Mouse (Mus musculus) limb, embryonic 14.5 days (tissue): ENCODE data around the gene Galnt9. TPM values are rescaled to one million over a fixed set of nuclear protein-coding genes. Genes with fewer than 3 reads are reported as not detected.

Source experiments
- ATAC-seq: fragments of 200-750 bp; cut with Nextera tagmentation; 2 replicates; pipeline ENCODE4 v1.8.0; 2017; ENCODE audit warnings: low read depth, moderate number of reproducible peaks, moderate TSS enrichment; ENCODE audit not compliant: low FRiP score
- DNase-seq: peaks from one replicate; pipeline ENCODE4 v3.0.0-alpha.2; 2015; ENCODE audit warnings: low spot score
- H3K27ac ChIP-seq: fragments of 300-500 bp; sonication (generic); replicated peaks from 2 replicates; pipeline ENCODE4 v1.5.1; 2014; ENCODE audit warnings: low read depth, mild to moderate bottlenecking, low read length, moderate library complexity, mixed read lengths
- H3K27me3 ChIP-seq: fragments of 300-500 bp; sonication (generic); 2 replicates; pipeline ENCODE4 v1.6.1; 2014; ENCODE audit warnings: low read length, mixed read lengths; ENCODE audit not compliant: control insufficient read depth, insufficient read depth
- H3K36me3 ChIP-seq: fragments of 300-500 bp; sonication (generic); 2 replicates; pipeline ENCODE4 v1.6.1; 2014; ENCODE audit warnings: mild to moderate bottlenecking, low read length, moderate library complexity, mixed read lengths; ENCODE audit not compliant: control insufficient read depth, insufficient read depth
- H3K4me1 ChIP-seq: fragments of 300-500 bp; sonication (generic); 2 replicates; pipeline ENCODE4 v1.6.1; 2014; ENCODE audit warnings: antibody characterized with exemption, low read length, mixed read lengths; ENCODE audit not compliant: control insufficient read depth, insufficient read depth
- H3K4me2 ChIP-seq: fragments of 300-500 bp; sonication (generic); replicated peaks from 2 replicates; pipeline ENCODE4 v1.6.1; 2014; ENCODE audit warnings: low read depth, mild to moderate bottlenecking, low read length, moderate library complexity; ENCODE audit not compliant: severe bottlenecking
- H3K4me3 ChIP-seq: fragments of 300-500 bp; sonication (generic); replicated peaks from 2 replicates; pipeline ENCODE4 v1.5.1; 2014; ENCODE audit warnings: low read length
- H3K9ac ChIP-seq: fragments of 300-500 bp; sonication (generic); 2 replicates; pipeline ENCODE4 v1.6.1; 2014; ENCODE audit warnings: mild to moderate bottlenecking, low read depth, low read length, moderate library complexity; ENCODE audit not compliant: severe bottlenecking
- H3K9me3 ChIP-seq: fragments of 300-500 bp; sonication (generic); 2 replicates; pipeline ENCODE4 v1.6.1; 2016; ENCODE audit warnings: low read length; ENCODE audit not compliant: control insufficient read depth
- POLR2A ChIP-seq: fragments of 200-500 bp; IDR thresholded peaks from 2 replicates; pipeline ENCODE4 v1.8.0; 2012; ENCODE audit warnings: inconsistent platforms, mild to moderate bottlenecking, moderate library complexity, borderline replicate concordance; ENCODE audit not compliant: insufficient read depth, insufficient read length; ENCODE audit errors: extremely low read depth
- WGBS: fragments of 180-500 bp; shearing (Covaris S2); extraction: QIAGEN DNeasy Blood & Tissue Kit; methylation state at CpG from one replicate; pipeline ENCODE4 v1.1.7; 2014; 5-methylcytosine and 5-hydroxymethylcytosine counted together
- polyA plus RNA-seq, 2 experiments: library from polyadenylated mRNA; depleted of rRNA in 1 of 2; stranded (reverse) in 1 of 2; unstranded in 1 of 2; fragments of >200 nt; fragmentation: Nextera tagmentation in 1 of 2; extraction: Ambion mirVana in 1 of 2; gene quantifications; 2 replicates each; pipeline versions ENCODE4 v1.2.1 to v1.2.3; 2012 to 2014

Galnt9 gene
- polyA plus RNA-seq, 2 experiments = 1.7 to 2.0 TPM

DNA sequence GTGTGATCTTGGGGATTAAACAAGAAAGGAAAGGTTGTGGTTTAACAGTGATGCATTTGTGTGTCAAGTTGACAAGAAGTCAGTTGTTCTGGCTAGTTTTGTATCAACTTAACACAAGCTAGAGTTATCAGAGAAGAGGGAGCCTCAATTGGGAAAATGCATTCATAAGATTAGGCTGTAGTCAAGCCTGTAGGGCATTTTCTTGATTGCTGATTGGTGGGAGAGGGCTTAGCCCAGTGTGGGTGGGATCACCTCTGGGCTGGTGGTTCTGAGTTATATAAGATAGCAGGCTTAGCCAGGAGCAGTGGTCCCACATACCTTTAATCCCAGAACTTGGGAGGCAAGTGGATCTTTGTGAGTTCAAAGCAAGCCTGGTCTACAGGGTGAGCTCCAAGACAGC lies 102.2 kb downstream of the Galnt9 start:
- H3K36me3 ChIP-seq = peaks cover 48% of the 10 kb centered on the region
- H3K9ac ChIP-seq = no peak overlapping the region
- no peak for TF ChIP-seq POLR2A
- no peaks in the 10 kb centered on the region for H3K27me3 ChIP-seq
- no peak overlapping the region for H3K4me2 ChIP-seq
- no peak for ATAC-seq
- H3K4me3 ChIP-seq = no peak overlapping the region
- no peaks in the 10 kb centered on the region for H3K4me1 ChIP-seq
- H3K27ac ChIP-seq = no peak overlapping the region
- DNase-seq = no peak
- no peaks in the 10 kb centered on the region for H3K9me3 ChIP-seq

DNA sequence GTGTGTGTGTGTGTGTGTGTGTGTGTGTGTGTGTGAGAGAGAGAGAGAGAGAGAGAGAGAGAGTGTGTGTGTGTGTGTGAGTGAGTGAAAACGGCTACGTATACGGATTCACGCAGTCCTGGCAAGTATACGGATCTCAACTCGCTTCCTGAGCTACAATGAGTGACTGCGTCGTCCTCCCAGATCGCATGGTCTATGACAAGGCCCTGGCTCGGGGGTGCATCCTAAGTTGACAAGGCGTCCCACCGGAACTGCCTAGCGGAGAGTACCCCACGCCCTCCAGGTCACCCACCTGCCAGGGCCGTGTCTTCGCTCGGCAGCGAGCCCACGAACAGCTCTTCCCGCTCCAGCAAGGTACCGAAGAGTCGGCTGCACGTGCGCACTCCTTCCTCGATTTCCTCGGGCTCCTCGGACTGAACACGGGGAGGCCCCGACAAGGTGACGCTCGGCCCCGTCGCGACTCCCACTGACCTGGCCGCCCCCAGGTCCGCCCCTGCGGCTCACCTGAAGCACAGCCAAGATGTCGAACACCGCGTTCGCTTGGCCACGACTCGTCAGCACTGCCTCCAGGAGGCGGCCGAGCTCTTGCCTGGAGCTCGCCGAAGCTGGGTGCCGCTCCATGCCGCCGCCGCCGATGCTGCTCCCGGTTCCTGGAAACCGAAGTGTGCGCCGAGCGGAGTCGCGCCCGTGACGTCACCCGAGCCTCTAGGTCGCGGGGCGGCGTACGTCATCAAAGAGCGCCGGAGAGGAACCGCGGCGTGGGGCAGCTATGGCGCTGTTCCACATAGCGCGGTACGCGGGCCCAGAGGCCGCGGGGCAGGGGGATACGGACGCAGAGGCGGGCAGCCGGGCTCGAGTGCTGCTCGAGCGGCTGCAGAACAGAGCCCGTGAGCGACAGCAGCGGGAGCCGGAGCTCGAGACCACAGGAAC lies 108.8 kb downstream of the Galnt9 start, which contains the start of the genes Noc4l and Ddx51:
Noc4l (minus strand) TSS at position 699 of the 930 bp plus-strand sequence.
Ddx51 (plus strand) TSS at position 733 of the 930 bp plus-strand sequence.
- H3K9me3 ChIP-seq = no peaks in the 10 kb centered on the region
- no peaks in the 10 kb centered on the region for H3K27me3 ChIP-seq
- no peak within 1 kb of the TSS for H3K27ac ChIP-seq
- peaks cover 9% of the 10 kb centered on the region for H3K4me1 ChIP-seq
- peaks cover 70% of the 10 kb centered on the region for H3K36me3 ChIP-seq
- peak; percentile 60; the same call in 1 of the 2 replicates for TF ChIP-seq POLR2A
- ATAC-seq = peak; percentile 92
- peak within 1 kb of the TSS; percentile 99 for H3K4me3 ChIP-seq
- H3K4me2 ChIP-seq = peak within 1 kb of the TSS; percentile 79
- peak; percentile 95 for DNase-seq
- WGBS = 4% methylated on average over 62 of the region's 91 CpGs
- peak within 1 kb of the TSS; percentile 83 for H3K9ac ChIP-seq

DNA sequence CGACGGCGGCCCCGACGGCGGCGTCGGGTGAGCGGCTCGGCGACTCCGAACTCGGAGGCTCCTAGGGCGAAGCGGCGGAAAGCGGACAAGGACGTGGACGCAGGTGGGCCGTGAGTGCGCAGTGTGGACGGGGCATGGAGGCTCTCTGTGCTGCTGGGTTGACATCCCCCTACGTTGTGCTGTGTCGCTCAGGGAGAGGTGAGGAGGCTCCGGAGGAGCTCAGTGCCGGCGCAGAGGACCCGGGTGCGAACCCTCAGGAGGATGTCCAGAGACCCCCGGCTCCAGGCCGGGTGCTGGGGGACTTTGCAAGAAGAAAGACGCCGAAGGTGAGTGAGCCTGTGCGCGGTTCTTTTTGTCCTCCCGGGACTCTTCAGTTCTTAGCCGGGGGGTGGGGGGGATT lies 109.5 kb downstream of the Galnt9 start:
- H3K9ac ChIP-seq = peak overlapping the region; percentile 83
- WGBS = 9% methylated on average over 12 of the region's 37 CpGs
- no peaks in the 10 kb centered on the region for H3K9me3 ChIP-seq
- no peaks in the 10 kb centered on the region for H3K27me3 ChIP-seq
- H3K36me3 ChIP-seq = peaks cover 70% of the 10 kb centered on the region
- no peak for DNase-seq
- ATAC-seq = peak; percentile 21; the same call in 1 of the 2 replicates
- peak overlapping the region; percentile 79 for H3K4me2 ChIP-seq
- no peak overlapping the region for H3K27ac ChIP-seq
- peak overlapping the region; percentile 99 for H3K4me3 ChIP-seq
- H3K4me1 ChIP-seq = peaks cover 9% of the 10 kb centered on the region
- peak; percentile 10; the same call in 1 of the 2 replicates for TF ChIP-seq POLR2A

DNA sequence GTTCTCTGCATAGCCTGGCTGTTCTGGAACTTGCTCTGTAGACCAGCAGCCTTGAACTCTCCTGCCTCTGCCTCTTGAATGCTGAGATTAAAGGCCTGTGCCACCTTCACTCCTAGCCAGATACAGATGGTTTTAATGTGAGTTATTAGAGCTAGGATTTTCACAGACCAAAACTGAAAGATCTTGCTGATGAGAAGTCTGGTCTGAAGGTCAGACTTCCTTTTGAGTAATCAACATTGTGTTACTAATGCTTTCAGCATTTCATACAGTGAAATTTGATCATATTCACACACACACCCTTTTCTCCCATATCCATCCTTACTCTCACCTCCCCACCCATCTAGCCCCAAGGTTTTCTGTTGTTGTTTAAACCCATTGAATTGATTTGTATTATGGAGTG lies 115.5 kb downstream of the Galnt9 start:
- no peak for ATAC-seq
- TF ChIP-seq POLR2A = no peak
- H3K4me3 ChIP-seq = no peak overlapping the region
- H3K9ac ChIP-seq = no peak overlapping the region
- H3K9me3 ChIP-seq = no peaks in the 10 kb centered on the region
- no peaks in the 10 kb centered on the region for H3K4me1 ChIP-seq
- peaks cover 83% of the 10 kb centered on the region for H3K36me3 ChIP-seq
- H3K4me2 ChIP-seq = no peak overlapping the region
- H3K27me3 ChIP-seq = no peaks in the 10 kb centered on the region
- DNase-seq = no peak
- H3K27ac ChIP-seq = no peak overlapping the region

DNA sequence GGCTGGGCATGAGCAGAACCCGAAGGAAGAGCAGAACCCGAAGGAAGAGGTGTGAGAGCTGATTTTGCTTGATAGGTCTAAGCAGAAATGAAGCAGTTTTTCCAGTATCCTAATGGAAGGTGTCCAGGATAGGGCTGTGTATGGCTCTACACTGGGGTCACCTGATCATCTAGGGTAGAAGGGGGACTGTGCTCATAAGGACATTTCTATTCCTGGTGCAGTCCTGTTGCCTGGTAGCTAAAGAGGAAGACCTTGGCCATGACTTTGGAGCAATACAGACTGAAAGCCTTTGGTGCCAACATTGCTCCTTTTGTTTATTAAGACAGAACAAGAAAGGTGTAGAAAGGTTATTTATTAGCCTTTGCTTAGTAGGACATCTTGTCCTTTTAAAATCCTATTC lies 119.9 kb downstream of the Galnt9 start:
- no peak for TF ChIP-seq POLR2A
- H3K4me3 ChIP-seq = no peak overlapping the region
- no peak for DNase-seq
- no peak overlapping the region for H3K27ac ChIP-seq
- no peaks in the 10 kb centered on the region for H3K27me3 ChIP-seq
- WGBS = 89% methylated on average over 2 of the region's 2 CpGs
- ATAC-seq = no peak
- peaks cover 85% of the 10 kb centered on the region for H3K36me3 ChIP-seq
- no peak overlapping the region for H3K4me2 ChIP-seq
- no peaks in the 10 kb centered on the region for H3K4me1 ChIP-seq
- H3K9ac ChIP-seq = no peak overlapping the region
- H3K9me3 ChIP-seq = no peaks in the 10 kb centered on the region
